Mouse (Mus musculus) liver, adult 2 months (tissue): ENCODE data around the gene Maea.

Experiments used
- CTCF ChIP-seq: fragments of 200-500 bp; IDR thresholded peaks from 2 replicates; pipeline ENCODE4 v1.5.1; 2011; ENCODE audit warnings: low read depth, low read length, control low read depth
- POLR2A ChIP-seq: fragments of 200-500 bp; IDR thresholded peaks from 2 replicates; pipeline ENCODE4 v1.6.1; 2011; ENCODE audit warnings: low read length, control low read depth; ENCODE audit not compliant: insufficient read depth; ENCODE audit errors: extremely low read depth

DNA sequence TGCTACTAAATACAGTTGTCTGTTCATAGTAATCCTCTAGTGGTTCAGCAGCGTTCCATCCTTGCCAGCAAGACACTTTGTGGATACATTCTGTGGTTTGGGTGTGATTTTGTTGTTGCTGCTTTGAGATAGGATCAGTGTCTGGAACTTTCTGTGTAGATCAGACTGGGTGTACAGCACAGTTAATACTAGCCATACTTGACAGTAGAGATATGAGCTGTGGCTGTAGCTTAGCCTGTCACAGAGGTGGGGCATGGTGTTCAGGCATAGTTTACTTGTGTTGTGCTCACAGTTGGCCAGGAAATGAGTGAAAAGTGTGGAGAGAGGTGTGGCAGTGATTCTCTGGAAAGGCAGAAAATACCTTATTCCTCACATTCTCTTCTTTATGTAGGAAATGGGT, 22.2 kb downstream of the Maea start:
- TF ChIP-seq POLR2A (no peak), CTCF (no peak)
